Mouse (Mus musculus): ENCODE results near the gene Nudcd3. TPM values are rescaled to one million over a fixed set of nuclear protein-coding genes. Genes with fewer than 3 reads are reported as not detected.

The Nudcd3 gene
- polyA plus RNA-seq, 1 experiment from 2014 or later: 37.4 TPM

GRCm38 (mm10) chr11:6199410-6200086 lies 667 bp downstream of the Nudcd3 start, which contains the start of gene A730071L15Rik:
TSS of gene A730071L15Rik (plus strand) at chr11:6200029.
- H3K9me3 ChIP-seq: no peaks in the 10 kb centered on the region
- no peaks in the 10 kb centered on the region for H3K27me3 ChIP-seq (ENCODE audit: insufficient read depth, poor library complexity, severe bottlenecking)
- H3K4me1 ChIP-seq: peaks cover 24% of the 10 kb centered on the region
- WGBS: 1% methylated on average over 35 of the region's 35 CpGs
- H3K27ac ChIP-seq: peak within 1 kb of the TSS; percentile 98
- peaks cover 4% of the 10 kb centered on the region for H3K36me3 ChIP-seq
- H3K4me3 ChIP-seq: peak within 1 kb of the TSS; percentile 90
- peak; percentile 78 for DNase-seq (ENCODE audit: low spot score)

- H3K27ac ChIP-seq: no peak overlapping the region
- H3K27me3 ChIP-seq (ENCODE audit: insufficient read depth, poor library complexity, severe bottlenecking): no peaks in the 10 kb centered on the region
- WGBS: 80% methylated on average over 4 of the region's 4 CpGs
- no peaks in the 10 kb centered on the region for H3K9me3 ChIP-seq
- no peak for DNase-seq (ENCODE audit: low spot score)
- peak overlapping the region; percentile 90; the same call in 1 of the 2 replicates for H3K4me3 ChIP-seq
- peaks cover 8% of the 10 kb centered on the region for H3K36me3 ChIP-seq
- peaks cover 24% of the 10 kb centered on the region for H3K4me1 ChIP-seq
These were observed 1.8 kb downstream of the Nudcd3 start for GRCm38 (mm10) chr11:6198449-6198848.

- WGBS: 91% methylated on average over 8 of the region's 8 CpGs
These were observed 3.4 kb downstream of the Nudcd3 start for GRCm38 (mm10) chr11:6196780-6197179.

GRCm38 (mm10) chr11:6187878-6188277 lies 12.3 kb downstream of the Nudcd3 start:
- peak; percentile 88 for DNase-seq (ENCODE audit: low spot score)
- H3K27ac ChIP-seq: no peak overlapping the region

More at GRCm38 (mm10) chr11:6196780-6197179, 3.4 kb downstream of the Nudcd3 start:
- peaks cover 24% of the 10 kb centered on the region for H3K4me1 ChIP-seq
- H3K27me3 ChIP-seq (ENCODE audit: insufficient read depth, poor library complexity, severe bottlenecking): no peaks in the 10 kb centered on the region
- no peak overlapping the region for H3K27ac ChIP-seq
- peaks cover 21% of the 10 kb centered on the region for H3K36me3 ChIP-seq
- no peaks in the 10 kb centered on the region for H3K9me3 ChIP-seq
- DNase-seq (ENCODE audit: low spot score): no peak
- no peak overlapping the region for H3K4me3 ChIP-seq

GRCm38 (mm10) chr11:6187399-6187798 lies 12.8 kb downstream of the Nudcd3 start:
- Histone ChIP-seq H3K4me1 (peaks cover 13% of the 10 kb centered on the region), H3K9me3 (no peaks in the 10 kb centered on the region), H3K4me3 (no peak overlapping the region), H3K36me3 (peaks cover 25% of the 10 kb centered on the region), H3K27ac (no peak overlapping the region), H3K27me3 (ENCODE audit: insufficient read depth, poor library complexity, severe bottlenecking) (no peaks in the 10 kb centered on the region)
- WGBS: 87% methylated on average over 3 of the region's 3 CpGs
- no peak for DNase-seq (ENCODE audit: low spot score)

More at GRCm38 (mm10) chr11:6187878-6188277, 12.3 kb downstream of the Nudcd3 start:
- no peak overlapping the region for H3K4me3 ChIP-seq
- H3K36me3 ChIP-seq: peaks cover 30% of the 10 kb centered on the region
- no peaks in the 10 kb centered on the region for H3K9me3 ChIP-seq
- no peaks in the 10 kb centered on the region for H3K27me3 ChIP-seq (ENCODE audit: insufficient read depth, poor library complexity, severe bottlenecking)
- H3K4me1 ChIP-seq: peaks cover 10% of the 10 kb centered on the region
- WGBS: 7% methylated on average over 2 of the region's 2 CpGs

- H3K27ac ChIP-seq: no peak overlapping the region
- no peak for DNase-seq (ENCODE audit: low spot score)
- peaks cover 27% of the 10 kb centered on the region for H3K4me1 ChIP-seq
- peaks cover 11% of the 10 kb centered on the region; the same call in 1 of the 2 replicates for H3K36me3 ChIP-seq
- WGBS: 71% methylated on average over 11 of the region's 11 CpGs
- H3K27me3 ChIP-seq (ENCODE audit: insufficient read depth, poor library complexity, severe bottlenecking): no peaks in the 10 kb centered on the region
- H3K9me3 ChIP-seq: no peaks in the 10 kb centered on the region
- H3K4me3 ChIP-seq: no peak overlapping the region
These were observed 15.8 kb downstream of the Nudcd3 start for GRCm38 (mm10) chr11:6184202-6184935.

GRCm38 (mm10) chr11:6183246-6183645 lies 17.0 kb downstream of the Nudcd3 start:
- Histone ChIP-seq H3K36me3 (peaks cover 7% of the 10 kb centered on the region; the same call in 1 of the 2 replicates), H3K4me1 (peaks cover 39% of the 10 kb centered on the region), H3K27me3 (ENCODE audit: insufficient read depth, poor library complexity, severe bottlenecking) (no peaks in the 10 kb centered on the region), H3K27ac (no peak overlapping the region), H3K9me3 (no peaks in the 10 kb centered on the region), H3K4me3 (no peak overlapping the region)
- WGBS: 74% methylated on average over 2 of the region's 2 CpGs
- no peak for DNase-seq (ENCODE audit: low spot score)

- Histone ChIP-seq H3K4me1 (peaks cover 39% of the 10 kb centered on the region), H3K27me3 (ENCODE audit: insufficient read depth, poor library complexity, severe bottlenecking) (no peaks in the 10 kb centered on the region), H3K4me3 (no peak overlapping the region), H3K36me3 (no peaks in the 10 kb centered on the region), H3K9me3 (no peaks in the 10 kb centered on the region), H3K27ac (no peak overlapping the region)
- no peak for DNase-seq (ENCODE audit: low spot score)
- 68% methylated on average over 6 of the region's 6 CpGs for WGBS
These were observed 19.3 kb downstream of the Nudcd3 start for GRCm38 (mm10) chr11:6180811-6181399.

- no peaks in the 10 kb centered on the region for H3K9me3 ChIP-seq
- WGBS: 15% methylated on average over 8 of the region's 8 CpGs
- no peaks in the 10 kb centered on the region for H3K27me3 ChIP-seq (ENCODE audit: insufficient read depth, poor library complexity, severe bottlenecking)
- H3K4me1 ChIP-seq: peaks cover 48% of the 10 kb centered on the region
- H3K27ac ChIP-seq: peak overlapping the region; percentile 48
- H3K36me3 ChIP-seq: no peaks in the 10 kb centered on the region
- DNase-seq (ENCODE audit: low spot score): no peak
- H3K4me3 ChIP-seq: no peak overlapping the region
These were observed 21.0 kb downstream of the Nudcd3 start for GRCm38 (mm10) chr11:6179194-6179593.

- WGBS: 24% methylated on average over 2 of the region's 2 CpGs
- Histone ChIP-seq H3K36me3 (no peaks in the 10 kb centered on the region), H3K9me3 (no peaks in the 10 kb centered on the region), H3K27ac (peak overlapping the region; percentile 48; the same call in 1 of the 2 replicates), H3K27me3 (ENCODE audit: insufficient read depth, poor library complexity, severe bottlenecking) (no peaks in the 10 kb centered on the region), H3K4me3 (no peak overlapping the region), H3K4me1 (peaks cover 47% of the 10 kb centered on the region)
- no peak for DNase-seq (ENCODE audit: low spot score)
These were observed 21.5 kb downstream of the Nudcd3 start for GRCm38 (mm10) chr11:6178673-6179166.

- DNase-seq (ENCODE audit: low spot score): no peak
- Histone ChIP-seq H3K27me3 (ENCODE audit: insufficient read depth, poor library complexity, severe bottlenecking) (no peaks in the 10 kb centered on the region), H3K9me3 (no peaks in the 10 kb centered on the region), H3K36me3 (no peaks in the 10 kb centered on the region), H3K27ac (no peak overlapping the region), H3K4me3 (no peak overlapping the region), H3K4me1 (peaks cover 43% of the 10 kb centered on the region)
- 73% methylated on average over 8 of the region's 8 CpGs for WGBS
These were observed 22.3 kb downstream of the Nudcd3 start for GRCm38 (mm10) chr11:6177781-6178420.

GRCm38 (mm10) chr11:6175506-6175905 lies 24.7 kb downstream of the Nudcd3 start:
- no peaks in the 10 kb centered on the region for H3K9me3 ChIP-seq
- 56% methylated on average over 1 of the region's 1 CpGs for WGBS
- H3K36me3 ChIP-seq: no peaks in the 10 kb centered on the region
- H3K27ac ChIP-seq: no peak overlapping the region
- no peak overlapping the region for H3K4me3 ChIP-seq
- peaks cover 36% of the 10 kb centered on the region for H3K4me1 ChIP-seq
- DNase-seq (ENCODE audit: low spot score): no peak
- no peaks in the 10 kb centered on the region for H3K27me3 ChIP-seq (ENCODE audit: insufficient read depth, poor library complexity, severe bottlenecking)
